Mouse (Mus musculus) midbrain, embryonic 11.5 days (tissue): ENCODE measurements around the gene D7Ertd443e. TPM values are rescaled to one million over a fixed set of nuclear protein-coding genes. Genes with fewer than 3 reads are reported as not detected.

Experiments
- ATAC-seq: fragments of 200-750 bp; cut with Nextera tagmentation; 2 replicates; pipeline ENCODE4 v1.8.0; 2017; ENCODE audit warnings: moderate TSS enrichment, moderate library complexity; ENCODE audit not compliant: low FRiP score
- DNase-seq: peaks from one replicate; pipeline ENCODE4 v3.0.0; 2015; ENCODE audit warnings: low spot score; ENCODE audit errors: missing footprints
- H3K27ac ChIP-seq: fragments of 300-500 bp; sonication (generic); 2 replicates; pipeline ENCODE4 v1.5.1; 2014; ENCODE audit warnings: low read depth, low read length
- H3K27me3 ChIP-seq: fragments of 300-500 bp; sonication (generic); 2 replicates; pipeline ENCODE4 v1.6.1; 2014; ENCODE audit warnings: mild to moderate bottlenecking, low read length, moderate library complexity, mixed read lengths; ENCODE audit not compliant: control insufficient read depth, insufficient read depth
- H3K36me3 ChIP-seq: fragments of 300-500 bp; sonication (generic); 2 replicates; pipeline ENCODE4 v1.6.1; 2014; ENCODE audit warnings: mild to moderate bottlenecking, low read length, moderate library complexity, mixed read lengths; ENCODE audit not compliant: control insufficient read depth, insufficient read depth
- H3K4me1 ChIP-seq: fragments of 300-500 bp; sonication (generic); 2 replicates; pipeline ENCODE4 v1.6.1; 2014; ENCODE audit warnings: low read length; ENCODE audit not compliant: control insufficient read depth, insufficient read depth
- H3K4me2 ChIP-seq: fragments of 300-500 bp; sonication (generic); 2 replicates; pipeline ENCODE4 v1.6.1; 2014; ENCODE audit warnings: mild to moderate bottlenecking, moderate library complexity
- H3K4me3 ChIP-seq: fragments of 300-500 bp; sonication (generic); 2 replicates; pipeline ENCODE4 v1.5.1; 2014; ENCODE audit warnings: low read depth, low read length
- H3K9ac ChIP-seq: fragments of 300-500 bp; sonication (generic); 2 replicates; pipeline ENCODE4 v1.6.1; 2014; ENCODE audit warnings: low read length
- H3K9me3 ChIP-seq: fragments of 300-500 bp; sonication (generic); 2 replicates; pipeline ENCODE4 v1.6.1; 2016; ENCODE audit warnings: low read length; ENCODE audit not compliant: control insufficient read depth
- WGBS: fragments of 180-500 bp; shearing (Covaris S2); extraction: QIAGEN DNeasy Blood & Tissue Kit; methylation state at CpG from one replicate; pipeline ENCODE4 v1.1.7; 2014; 5-methylcytosine and 5-hydroxymethylcytosine counted together
- polyA plus RNA-seq: library from polyadenylated mRNA; unstranded; fragments of >200 nt; fragmentation: Nextera tagmentation; extraction: Ambion mirVana; gene quantifications from 2 replicates; pipeline ENCODE4 v1.2.1, GENCODE M21; 2014

D7Ertd443e gene
- polyA plus RNA-seq, 1 experiment from 2014 or later: not detected

- WGBS: 55% methylated on average over 10 of the region's 10 CpGs
- Histone ChIP-seq H3K27ac (no peak overlapping the region), H3K4me2 (no peak overlapping the region), H3K4me1 (no peaks in the 10 kb centered on the region), H3K27me3 (no peaks in the 10 kb centered on the region), H3K9ac (no peak overlapping the region), H3K9me3 (no peaks in the 10 kb centered on the region), H3K36me3 (no peaks in the 10 kb centered on the region), H3K4me3 (no peak overlapping the region)
- ATAC-seq (no peak), DNase-seq (peak; percentile 79)
These were observed 64.5 kb downstream of the D7Ertd443e start for GRCm38 (mm10) chr7:134320979-134321378.

- no peaks in the 10 kb centered on the region for H3K36me3 ChIP-seq
- DNase-seq (peak; percentile 33), ATAC-seq (no peak)
- no peak overlapping the region for H3K4me2 ChIP-seq
- H3K4me1 ChIP-seq: no peaks in the 10 kb centered on the region
- no peak overlapping the region for H3K4me3 ChIP-seq
- H3K9ac ChIP-seq: no peak overlapping the region
- no peak overlapping the region for H3K27ac ChIP-seq
- 85% methylated on average over 3 of the region's 3 CpGs for WGBS
- H3K9me3 ChIP-seq: no peaks in the 10 kb centered on the region
- H3K27me3 ChIP-seq: no peaks in the 10 kb centered on the region
These were observed 83.4 kb downstream of the D7Ertd443e start for GRCm38 (mm10) chr7:134302084-134302483.

GRCm38 (mm10) chr7:134301285-134301684 lies 84.2 kb downstream of the D7Ertd443e start:
- DNase-seq: peak; percentile 87
- Histone ChIP-seq H3K9me3 (no peaks in the 10 kb centered on the region), H3K27ac (no peak overlapping the region), H3K9ac (no peak overlapping the region), H3K27me3 (no peaks in the 10 kb centered on the region), H3K4me3 (no peak overlapping the region), H3K36me3 (no peaks in the 10 kb centered on the region), H3K4me1 (no peaks in the 10 kb centered on the region), H3K4me2 (no peak overlapping the region)
- ATAC-seq: no peak
- 50% methylated on average over 8 of the region's 8 CpGs for WGBS

GRCm38 (mm10) chr7:134292750-134293149 lies 92.7 kb downstream of the D7Ertd443e start:
- DNase-seq (no peak), ATAC-seq (no peak)
- Histone ChIP-seq H3K9me3 (no peaks in the 10 kb centered on the region; the same call in 1 of the 2 replicates), H3K9ac (no peak overlapping the region), H3K27ac (no peak overlapping the region), H3K4me1 (no peaks in the 10 kb centered on the region), H3K4me2 (no peak overlapping the region), H3K4me3 (no peak overlapping the region), H3K36me3 (no peaks in the 10 kb centered on the region), H3K27me3 (no peaks in the 10 kb centered on the region)
- WGBS: 90% methylated on average over 3 of the region's 3 CpGs

GRCm38 (mm10) chr7:134289611-134290301 lies 95.7 kb downstream of the D7Ertd443e start:
- peak; percentile 69 for DNase-seq
- Histone ChIP-seq H3K4me3 (no peak overlapping the region), H3K4me1 (no peaks in the 10 kb centered on the region), H3K9me3 (no peaks in the 10 kb centered on the region; the same call in 1 of the 2 replicates), H3K9ac (no peak overlapping the region), H3K36me3 (no peaks in the 10 kb centered on the region), H3K27ac (no peak overlapping the region), H3K27me3 (no peaks in the 10 kb centered on the region), H3K4me2 (no peak overlapping the region)
- ATAC-seq: no peak
- 80% methylated on average over 7 of the region's 7 CpGs for WGBS

GRCm38 (mm10) chr7:134289126-134289525 lies 96.3 kb downstream of the D7Ertd443e start:
- Histone ChIP-seq H3K27ac (no peak overlapping the region), H3K36me3 (no peaks in the 10 kb centered on the region), H3K9ac (no peak overlapping the region), H3K27me3 (no peaks in the 10 kb centered on the region), H3K4me2 (no peak overlapping the region), H3K4me1 (no peaks in the 10 kb centered on the region), H3K4me3 (no peak overlapping the region), H3K9me3 (no peaks in the 10 kb centered on the region; the same call in 1 of the 2 replicates)
- DNase-seq (peak; percentile 56), ATAC-seq (no peak)
- WGBS: 88% methylated on average over 5 of the region's 5 CpGs

- Histone ChIP-seq H3K4me1 (no peaks in the 10 kb centered on the region), H3K36me3 (no peaks in the 10 kb centered on the region), H3K4me3 (no peak overlapping the region), H3K27me3 (no peaks in the 10 kb centered on the region), H3K4me2 (no peak overlapping the region), H3K9ac (no peak overlapping the region), H3K9me3 (no peaks in the 10 kb centered on the region), H3K27ac (no peak overlapping the region)
- DNase-seq (peak; percentile 77), ATAC-seq (no peak)
- WGBS: 81% methylated on average over 6 of the region's 6 CpGs
These were observed 97.8 kb downstream of the D7Ertd443e start for GRCm38 (mm10) chr7:134287570-134288222.

- Histone ChIP-seq H3K9ac (no peak overlapping the region), H3K4me1 (no peaks in the 10 kb centered on the region), H3K9me3 (no peaks in the 10 kb centered on the region), H3K4me3 (no peak overlapping the region), H3K36me3 (no peaks in the 10 kb centered on the region), H3K27me3 (no peaks in the 10 kb centered on the region), H3K27ac (no peak overlapping the region), H3K4me2 (no peak overlapping the region)
- WGBS: 88% methylated on average over 5 of the region's 5 CpGs
- DNase-seq (no peak), ATAC-seq (no peak)
These were observed 112.5 kb downstream of the D7Ertd443e start for GRCm38 (mm10) chr7:134272956-134273355.

- H3K4me3 ChIP-seq: no peak overlapping the region
- no peaks in the 10 kb centered on the region for H3K36me3 ChIP-seq
- 81% methylated on average over 4 of the region's 4 CpGs for WGBS
- no peak for DNase-seq
- H3K9ac ChIP-seq: no peak overlapping the region
- no peaks in the 10 kb centered on the region for H3K4me1 ChIP-seq
- H3K27ac ChIP-seq: no peak overlapping the region
- H3K4me2 ChIP-seq: no peak overlapping the region
- ATAC-seq: no peak
- H3K27me3 ChIP-seq: no peaks in the 10 kb centered on the region
- no peaks in the 10 kb centered on the region for H3K9me3 ChIP-seq
These were observed 113.0 kb downstream of the D7Ertd443e start for GRCm38 (mm10) chr7:134272421-134272820.
